Mouse (Mus musculus): Measurements from ENCODE around the gene Sspo.

DNA sequence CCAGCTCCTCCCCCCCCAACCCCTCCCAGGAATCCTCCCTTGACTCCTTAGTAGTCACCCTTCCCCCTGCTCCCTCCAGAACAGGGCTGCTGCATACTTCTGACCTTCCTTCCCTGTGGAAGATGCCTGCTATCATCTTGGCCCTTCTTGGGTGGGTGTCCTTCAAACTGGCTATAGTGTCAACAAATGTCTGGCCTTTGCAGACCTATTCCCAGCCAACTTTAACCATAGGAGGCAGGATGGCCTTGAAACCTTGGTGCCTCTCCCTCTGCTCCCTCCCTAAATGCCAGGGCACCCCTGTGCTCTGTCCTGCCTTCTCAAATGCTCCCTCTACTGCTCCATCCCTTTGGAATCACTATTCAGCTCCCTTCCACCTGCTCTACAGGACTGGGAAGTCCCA, 8.4 kb upstream of the Sspo start:
- no peak for TF ChIP-seq CTCF (conservative IDR thresholded peaks at IDR 0.05; ENCODE audit: low read length)
- no peak for TF ChIP-seq NANOG (IDR thresholded peaks at IDR 0.05; ENCODE audit: borderline replicate concordance, low read length)

Data from E14TG2a.4 (cell line).